Mouse (Mus musculus): ENCODE results near the gene Pcbp4.

- TF ChIP-seq CTCF (IDR thresholded peaks at IDR 0.05; ENCODE audit: low read depth): no peak; the same call in 1 of the 2 replicates
- TF ChIP-seq EP300 (IDR thresholded peaks at IDR 0.05; ENCODE audit: low read depth): no peak
Measured at GRCm38 (mm10) chr9:106417841-106418625, 35.1 kb upstream of the Pcbp4 start.
